9 mouse cellular contexts compared by ENCODE assay signal in the genomic region with DNA sequence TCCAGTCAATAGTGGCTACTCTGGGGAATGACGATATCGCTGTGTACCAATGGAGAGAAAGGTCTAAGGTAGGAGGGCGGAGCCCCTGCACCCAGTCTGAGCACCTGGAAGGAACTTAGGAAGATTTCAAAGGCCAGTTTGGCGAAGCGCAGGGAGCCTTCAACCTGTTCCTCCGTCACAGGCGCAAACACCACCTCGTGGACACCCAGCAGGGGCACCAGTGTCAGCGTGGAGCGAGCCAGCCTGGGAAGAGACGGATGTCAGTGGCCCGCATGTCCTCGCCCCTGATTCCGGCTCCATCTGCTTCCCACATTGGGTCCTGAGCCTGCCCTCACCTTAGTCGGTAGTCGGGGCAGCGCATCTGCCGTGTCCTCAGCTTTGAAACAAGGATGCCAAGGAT. TPM values are rescaled to one million over a fixed set of nuclear protein-coding genes. Genes with fewer than 3 reads are reported as not detected.
DNase-seq lines count a peak whose midpoint lies in the region; ATAC-seq and TF ChIP-seq lines count a peak whose summit lies in the region.
"Had no signal": no experiment of that assay in that cellular context is flagged by ENCODE, and none has a peak within 500 bp of the region (broad histone marks: within the 10 kb centered on the region; RNA-seq: fewer than 3 reads in every experiment).

No protein-coding gene starts in this region.

- H3K36me3 ChIP-seq in heart, embryonic 13.5 days, result peaks cover 7% of the 10 kb centered on the region
- H3K36me3 ChIP-seq in ES-Bruce4 (ENCODE audit: control insufficient read depth, insufficient read depth, low read length, poor library complexity, severe bottlenecking), result no peaks in the 10 kb centered on the region
- H3K36me3 ChIP-seq in forebrain, postnatal 0 days (ENCODE audit: insufficient read depth), result no peaks in the 10 kb centered on the region
- peaks cover 5% of the 10 kb centered on the region for H3K36me3 ChIP-seq in liver, embryonic 13.5 days

- no peak for TF ChIP-seq POLR2A in ES-Bruce4 (IDR thresholded peaks at IDR 0.05; ENCODE audit: insufficient read depth, low read length)

- no peak for TF ChIP-seq CTCF in ES-Bruce4 (IDR thresholded peaks at IDR 0.05; ENCODE audit: low read depth, low read length)
- TF ChIP-seq CTCF in forebrain, postnatal 0 days (IDR thresholded peaks at IDR 0.05; ENCODE audit: low read depth), result no peak

- no peak for ATAC-seq in heart, embryonic 13.5 days (ENCODE audit: extremely low read depth, insufficient number of reproducible peaks, low FRiP score, low TSS enrichment)
- no peak for ATAC-seq in forebrain, postnatal 0 days
- no peak for ATAC-seq in liver, embryonic 13.5 days (ENCODE audit: low read depth)
- ATAC-seq in erythroblast, adult 5-6 weeks (replicated peaks; ENCODE audit: low FRiP score, poor library complexity, severe bottlenecking), result no peak

- DNase-seq in heart, adult 9 months (ENCODE audit: low spot score in 2 of 2), result no peak
- DNase-seq in forebrain, postnatal 0 days, result no peak
- DNase-seq in liver, embryonic 13.5 days, result no peak
- no peak for DNase-seq in cerebellum, postnatal 4 days (ENCODE audit: low spot score in 2 of 2)
- DNase-seq in urinary bladder, adult 2 months (ENCODE audit: low spot score), result no peak
- DNase-seq: cerebellum, adult 8-10 months had no signal

- WGBS in heart, embryonic 13.5 days, result 18% methylated on average over 18 of the region's 18 CpGs
- 12% methylated on average over 18 of the region's 18 CpGs for WGBS in forebrain, postnatal 0 days
- 19% methylated on average over 18 of the region's 18 CpGs for WGBS in liver, embryonic 13.5 days (ENCODE audit: insufficient replicate concordance)

- H3K27me3 ChIP-seq in heart, embryonic 13.5 days (replicated peaks), result peaks cover 39% of the 10 kb centered on the region
- no peaks in the 10 kb centered on the region for H3K27me3 ChIP-seq in ES-Bruce4 (ENCODE audit: control insufficient read depth, insufficient read depth, low read length, poor library complexity, severe bottlenecking)
- H3K27me3 ChIP-seq in forebrain, postnatal 0 days (ENCODE audit: insufficient read depth, low read length), result no peaks in the 10 kb centered on the region
- H3K27me3 ChIP-seq in liver, embryonic 13.5 days, result peaks cover 48% of the 10 kb centered on the region

- peaks cover 38% of the 10 kb centered on the region for H3K4me1 ChIP-seq in heart, embryonic 13.5 days
- H3K4me1 ChIP-seq in ES-Bruce4 (ENCODE audit: control insufficient read depth, insufficient read depth, low read length), result peaks cover 2% of the 10 kb centered on the region
- H3K4me1 ChIP-seq in forebrain, postnatal 0 days (ENCODE audit: insufficient read depth), result peaks cover 18% of the 10 kb centered on the region
- peaks cover 47% of the 10 kb centered on the region for H3K4me1 ChIP-seq in liver, embryonic 13.5 days (replicated peaks)

- no peak overlapping the region for H3K27ac ChIP-seq in heart, embryonic 13.5 days (replicated peaks)
- no peak overlapping the region for H3K27ac ChIP-seq in ES-Bruce4 (ENCODE audit: insufficient read depth, low read length)
- H3K27ac ChIP-seq in forebrain, postnatal 0 days (ENCODE audit: low read depth, low read length), result no peak overlapping the region
- H3K27ac ChIP-seq in liver, embryonic 13.5 days, result no peak overlapping the region

- no peaks in the 10 kb centered on the region for H3K9me3 ChIP-seq in heart, embryonic 13.5 days
- H3K9me3 ChIP-seq in ES-Bruce4 (replicated peaks; ENCODE audit: control insufficient read depth, insufficient read depth, low read length, poor library complexity, severe bottlenecking), result no peaks in the 10 kb centered on the region
- no peaks in the 10 kb centered on the region for H3K9me3 ChIP-seq in forebrain, postnatal 0 days (ENCODE audit: low read length)
- H3K9me3 ChIP-seq in liver, embryonic 13.5 days (replicated peaks), result no peaks in the 10 kb centered on the region

- peak overlapping the region; percentile 50 for H3K4me3 ChIP-seq in heart, embryonic 13.5 days
- peak overlapping the region; percentile 69 for H3K4me3 ChIP-seq in ES-Bruce4 (ENCODE audit: low read depth, low read length)
- H3K4me3 ChIP-seq in forebrain, postnatal 0 days (ENCODE audit: low read depth, low read length), result peak overlapping the region; percentile 34; the same call in 1 of the 2 replicates
- H3K4me3 ChIP-seq in liver, embryonic 13.5 days (replicated peaks), result no peak overlapping the region

- H3K4me2 ChIP-seq in heart, embryonic 13.5 days, result peak overlapping the region; percentile 79
- peak overlapping the region; percentile 56 for H3K4me2 ChIP-seq in forebrain, postnatal 0 days (ENCODE audit: low read depth)
- H3K4me2 ChIP-seq in liver, embryonic 13.5 days, result peak overlapping the region; percentile 76

- TF ChIP-seq EP300 in ES-Bruce4 (IDR thresholded peaks at IDR 0.05; ENCODE audit: insufficient read depth, low read depth, low read length), result no peak

- peak overlapping the region; percentile 80 for H3K9ac ChIP-seq in heart, embryonic 13.5 days
- H3K9ac ChIP-seq in ES-Bruce4 (ENCODE audit: low read depth, poor library complexity, severe bottlenecking), result peak overlapping the region; percentile 54
- no peak overlapping the region for H3K9ac ChIP-seq in forebrain, postnatal 0 days
- no peak overlapping the region for H3K9ac ChIP-seq in liver, embryonic 13.5 days

RNA-seq across cellular contexts. Expression of gene Gipr, which starts 6.5 kb away (rescaled TPM):
- polyA plus RNA-seq in heart, embryonic 13.5 days (2015; fragmentation: Nextera tagmentation; extraction: Ambion mirVana), result 9.9 and 14.6 TPM in 2 replicates
- 1.9 and 3.5 TPM in 2 replicates for polyA plus RNA-seq in ES-Bruce4 (2011; ENCODE audit: insufficient read depth, insufficient read length, low read depth, missing spikeins)
- total RNA-seq in forebrain, postnatal 0 days (2014; rRNA removed), result 16.9 and 20.2 TPM in 2 replicates
- polyA plus RNA-seq in forebrain, postnatal 0 days (2015; fragmentation: Nextera tagmentation; extraction: Ambion mirVana), result 5.3 and 8.0 TPM in 2 replicates
- 0.17 and 0.28 TPM in 2 replicates for polyA plus RNA-seq in liver, embryonic 13.5 days (2015; fragmentation: Nextera tagmentation; extraction: Ambion mirVana)
- 0.42 TPM in 1 of 2 replicates, not detected in the other for total RNA-seq in erythroblast, adult 5-6 weeks (2015; ENCODE audit: low replicate concordance)
- not detected in 2 replicates for total RNA-seq in erythroblast, adult 5-6 weeks (2017; ENCODE audit: low replicate concordance)
- polyA plus RNA-seq in urinary bladder, adult 2 months (2012; rRNA removed), result 0.09 and 0.28 TPM in 2 replicates

RNA-seq across cellular contexts. Expression of gene Snrpd2, which starts 9.9 kb away (rescaled TPM):
- polyA plus RNA-seq in heart, embryonic 13.5 days (2015; fragmentation: Nextera tagmentation; extraction: Ambion mirVana), result 107 and 113 TPM in 2 replicates
- polyA plus RNA-seq in ES-Bruce4 (2011; ENCODE audit: insufficient read depth, insufficient read length, low read depth, missing spikeins), result 92.9 and 94.6 TPM in 2 replicates
- 50.0 and 88.1 TPM in 2 replicates for total RNA-seq in forebrain, postnatal 0 days (2014; rRNA removed)
- polyA plus RNA-seq in forebrain, postnatal 0 days (2015; fragmentation: Nextera tagmentation; extraction: Ambion mirVana), result 124 and 172 TPM in 2 replicates
- 85.9 and 89.4 TPM in 2 replicates for polyA plus RNA-seq in liver, embryonic 13.5 days (2015; fragmentation: Nextera tagmentation; extraction: Ambion mirVana)
- total RNA-seq in erythroblast, adult 5-6 weeks (2015; ENCODE audit: low replicate concordance), result 15.0 TPM in 2 replicates
- total RNA-seq in erythroblast, adult 5-6 weeks (2017; ENCODE audit: low replicate concordance), result 20.2 and 22.0 TPM in 2 replicates
- polyA plus RNA-seq in urinary bladder, adult 2 months (2012; rRNA removed), result 122 and 124 TPM in 2 replicates

RNA-seq across cellular contexts. Expression of gene Qpctl, which starts 10.3 kb away (rescaled TPM):
- 9.5 and 9.7 TPM in 2 replicates for polyA plus RNA-seq in heart, embryonic 13.5 days (2015; fragmentation: Nextera tagmentation; extraction: Ambion mirVana)
- 4.1 and 4.6 TPM in 2 replicates for polyA plus RNA-seq in ES-Bruce4 (2011; ENCODE audit: insufficient read depth, insufficient read length, low read depth, missing spikeins)
- 12.3 and 14.4 TPM in 2 replicates for total RNA-seq in forebrain, postnatal 0 days (2014; rRNA removed)
- polyA plus RNA-seq in forebrain, postnatal 0 days (2015; fragmentation: Nextera tagmentation; extraction: Ambion mirVana), result 19.8 and 23.3 TPM in 2 replicates
- 4.0 and 4.3 TPM in 2 replicates for polyA plus RNA-seq in liver, embryonic 13.5 days (2015; fragmentation: Nextera tagmentation; extraction: Ambion mirVana)
- 1.3 and 6.7 TPM in 2 replicates for total RNA-seq in erythroblast, adult 5-6 weeks (2015; ENCODE audit: low replicate concordance)
- total RNA-seq in erythroblast, adult 5-6 weeks (2017; ENCODE audit: low replicate concordance), result 0.70 and 1.3 TPM in 2 replicates
- 11.1 and 13.1 TPM in 2 replicates for polyA plus RNA-seq in urinary bladder, adult 2 months (2012; rRNA removed)

RNA-seq across cellular contexts. Expression of gene Eml2, which starts 16.8 kb away (rescaled TPM):
- 15.8 and 20.6 TPM in 2 replicates for polyA plus RNA-seq in heart, embryonic 13.5 days (2015; fragmentation: Nextera tagmentation; extraction: Ambion mirVana)
- polyA plus RNA-seq in ES-Bruce4 (2011; ENCODE audit: insufficient read depth, insufficient read length, low read depth, missing spikeins), result 63.3 and 64.4 TPM in 2 replicates
- total RNA-seq in forebrain, postnatal 0 days (2014; rRNA removed), result 63.6 and 64.8 TPM in 2 replicates
- polyA plus RNA-seq in forebrain, postnatal 0 days (2015; fragmentation: Nextera tagmentation; extraction: Ambion mirVana), result 7.9 and 9.9 TPM in 2 replicates
- polyA plus RNA-seq in liver, embryonic 13.5 days (2015; fragmentation: Nextera tagmentation; extraction: Ambion mirVana), result 3.6 and 4.4 TPM in 2 replicates
- 1.5 and 2.1 TPM in 2 replicates for total RNA-seq in erythroblast, adult 5-6 weeks (2015; ENCODE audit: low replicate concordance)
- 2.8 and 3.7 TPM in 2 replicates for total RNA-seq in erythroblast, adult 5-6 weeks (2017; ENCODE audit: low replicate concordance)
- polyA plus RNA-seq in urinary bladder, adult 2 months (2012; rRNA removed), result 58.3 and 61.8 TPM in 2 replicates

RNA-seq across cellular contexts. Expression of gene Fbxo46, which starts 39.8 kb away (rescaled TPM):
- polyA plus RNA-seq in heart, embryonic 13.5 days (2015; fragmentation: Nextera tagmentation; extraction: Ambion mirVana), result 8.0 and 8.6 TPM in 2 replicates
- polyA plus RNA-seq in ES-Bruce4 (2011; ENCODE audit: insufficient read depth, insufficient read length, low read depth, missing spikeins), result 4.1 and 4.3 TPM in 2 replicates
- total RNA-seq in forebrain, postnatal 0 days (2014; rRNA removed), result 19.8 and 22.8 TPM in 2 replicates
- polyA plus RNA-seq in forebrain, postnatal 0 days (2015; fragmentation: Nextera tagmentation; extraction: Ambion mirVana), result 8.4 and 11.9 TPM in 2 replicates
- 5.6 and 6.4 TPM in 2 replicates for polyA plus RNA-seq in liver, embryonic 13.5 days (2015; fragmentation: Nextera tagmentation; extraction: Ambion mirVana)
- total RNA-seq in erythroblast, adult 5-6 weeks (2015; ENCODE audit: low replicate concordance), result 0.21 and 0.77 TPM in 2 replicates
- 2.1 and 2.5 TPM in 2 replicates for total RNA-seq in erythroblast, adult 5-6 weeks (2017; ENCODE audit: low replicate concordance)
- polyA plus RNA-seq in urinary bladder, adult 2 months (2012; rRNA removed), result 7.2 and 7.7 TPM in 2 replicates

Comparison
In these comparisons a context has a peak if more than half of its experiments do, and no peak if none do; other contexts are left out.
1. H3K9ac ChIP-seq: peak in heart, embryonic 13.5 days (single experiment) and ES-Bruce4 (single experiment); none in forebrain, postnatal 0 days (single experiment) and liver, embryonic 13.5 days (single experiment).
2. Peak in every context shown above with its lines, with median percentiles within 50 percentile points of each other: H3K4me2 ChIP-seq.